Mouse (Mus musculus): ENCODE data around the gene Gm49601. TPM values are rescaled to one million over a fixed set of nuclear protein-coding genes. Genes with fewer than 3 reads are reported as not detected.

Gm49601 gene
- total and polyA plus RNA-seq, 2 experiments from 2014 or later = 3.4 to 14.2 TPM

- Histone ChIP-seq H3K27me3 (ENCODE audit: insufficient read depth, low read length) (no peaks in the 10 kb centered on the region), H3K4me3 (ENCODE audit: low read depth, low read length) (no peak overlapping the region), H3K4me1 (ENCODE audit: insufficient read depth, low read length) (peaks cover under 1% of the 10 kb centered on the region; the same call in 1 of the 2 replicates), H3K27ac (ENCODE audit: low read depth, low read length) (no peak overlapping the region), H3K9ac (replicated peaks; ENCODE audit: low read length, poor library complexity, severe bottlenecking) (no peak overlapping the region), H3K36me3 (ENCODE audit: insufficient read depth, low read length) (no peaks in the 10 kb centered on the region), H3K4me2 (ENCODE audit: low read depth, low read length, poor library complexity, severe bottlenecking) (no peak overlapping the region), H3K9me3 (ENCODE audit: low read length) (no peaks in the 10 kb centered on the region)
- TF ChIP-seq CTCF (IDR thresholded peaks at IDR 0.05) = no peak
- ATAC-seq (ENCODE audit: low FRiP score) = no peak
- WGBS = 60% methylated on average over 2 of the region's 2 CpGs
- no peak for DNase-seq (ENCODE audit: low spot score)
Measured at GRCm38 (mm10) chr16:18632816-18633215, 6.6 kb upstream of the Gm49601 start.

- Histone ChIP-seq H3K36me3 (ENCODE audit: insufficient read depth, low read length) (no peaks in the 10 kb centered on the region), H3K9ac (replicated peaks; ENCODE audit: low read length, poor library complexity, severe bottlenecking) (no peak overlapping the region), H3K27me3 (ENCODE audit: insufficient read depth, low read length) (no peaks in the 10 kb centered on the region), H3K4me2 (ENCODE audit: low read depth, low read length, poor library complexity, severe bottlenecking) (no peak overlapping the region), H3K9me3 (ENCODE audit: low read length) (no peaks in the 10 kb centered on the region), H3K27ac (ENCODE audit: low read depth, low read length) (no peak overlapping the region), H3K4me3 (ENCODE audit: low read depth, low read length) (no peak overlapping the region), H3K4me1 (ENCODE audit: insufficient read depth, low read length) (peaks cover 7% of the 10 kb centered on the region; the same call in 1 of the 2 replicates)
- WGBS = 52% methylated on average over 3 of the region's 3 CpGs
- ATAC-seq (ENCODE audit: low FRiP score) (no peak), DNase-seq (ENCODE audit: low spot score) (no peak)
- peak; percentile 61 for TF ChIP-seq CTCF (IDR thresholded peaks at IDR 0.05)
Measured at GRCm38 (mm10) chr16:18632059-18632458, 5.8 kb upstream of the Gm49601 start.

GRCm38 (mm10) chr16:18631141-18631540 is 4.9 kb upstream of the Gm49601 start:
- DNase-seq (ENCODE audit: low spot score) (no peak), ATAC-seq (ENCODE audit: low FRiP score) (no peak)
- Histone ChIP-seq H3K27ac (ENCODE audit: low read depth, low read length) (no peak overlapping the region), H3K27me3 (ENCODE audit: insufficient read depth, low read length) (no peaks in the 10 kb centered on the region), H3K9me3 (ENCODE audit: low read length) (no peaks in the 10 kb centered on the region), H3K36me3 (ENCODE audit: insufficient read depth, low read length) (no peaks in the 10 kb centered on the region), H3K4me2 (ENCODE audit: low read depth, low read length, poor library complexity, severe bottlenecking) (no peak overlapping the region), H3K9ac (replicated peaks; ENCODE audit: low read length, poor library complexity, severe bottlenecking) (no peak overlapping the region), H3K4me3 (ENCODE audit: low read depth, low read length) (no peak overlapping the region), H3K4me1 (ENCODE audit: insufficient read depth, low read length) (peaks cover 11% of the 10 kb centered on the region; the same call in 1 of the 2 replicates)
- no peak for TF ChIP-seq CTCF (IDR thresholded peaks at IDR 0.05)
- WGBS = 69% methylated on average over 7 of the region's 7 CpGs

- no peaks in the 10 kb centered on the region for H3K27me3 ChIP-seq (ENCODE audit: insufficient read depth, low read length)
- WGBS = 47% methylated on average over 5 of the region's 5 CpGs
- DNase-seq (ENCODE audit: low spot score) (no peak), ATAC-seq (ENCODE audit: low FRiP score) (peak; percentile 3)
- H3K36me3 ChIP-seq (ENCODE audit: insufficient read depth, low read length) = no peaks in the 10 kb centered on the region
- TF ChIP-seq CTCF (IDR thresholded peaks at IDR 0.05) = no peak
- H3K9ac ChIP-seq (replicated peaks; ENCODE audit: low read length, poor library complexity, severe bottlenecking) = peak overlapping the region; percentile 98
- H3K27ac ChIP-seq (ENCODE audit: low read depth, low read length) = peak overlapping the region; percentile 79
- peak overlapping the region; percentile 90 for H3K4me3 ChIP-seq (ENCODE audit: low read depth, low read length)
- H3K4me2 ChIP-seq (ENCODE audit: low read depth, low read length, poor library complexity, severe bottlenecking) = peak overlapping the region; percentile 92
- peaks cover 13% of the 10 kb centered on the region; the same call in 1 of the 2 replicates for H3K4me1 ChIP-seq (ENCODE audit: insufficient read depth, low read length)
- H3K9me3 ChIP-seq (ENCODE audit: low read length) = no peaks in the 10 kb centered on the region
Measured at GRCm38 (mm10) chr16:18630291-18630690, 4.1 kb upstream of the Gm49601 start.

GRCm38 (mm10) chr16:18629390-18630231 is 3.4 kb upstream of the Gm49601 start, which contains the start of gene Sept5:
Sept5 (minus strand) TSS chr16:18629954.
- Histone ChIP-seq H3K4me1 (ENCODE audit: insufficient read depth, low read length) (peaks cover 13% of the 10 kb centered on the region; the same call in 1 of the 2 replicates), H3K9ac (replicated peaks; ENCODE audit: low read length, poor library complexity, severe bottlenecking) (peak within 1 kb of the TSS; percentile 98), H3K27ac (ENCODE audit: low read depth, low read length) (peak within 1 kb of the TSS; percentile 79), H3K4me3 (ENCODE audit: low read depth, low read length) (peak within 1 kb of the TSS; percentile 90), H3K4me2 (ENCODE audit: low read depth, low read length, poor library complexity, severe bottlenecking) (peak within 1 kb of the TSS; percentile 92), H3K27me3 (ENCODE audit: insufficient read depth, low read length) (peaks cover 7% of the 10 kb centered on the region; the same call in 1 of the 2 replicates), H3K9me3 (ENCODE audit: low read length) (no peaks in the 10 kb centered on the region), H3K36me3 (ENCODE audit: insufficient read depth, low read length) (peaks cover 6% of the 10 kb centered on the region)
- peak; percentile 60 for DNase-seq (ENCODE audit: low spot score)
- no peak for TF ChIP-seq CTCF (IDR thresholded peaks at IDR 0.05)
- WGBS = under 1% methylated on average over 63 of the region's 93 CpGs
- ATAC-seq (ENCODE audit: low FRiP score) = peak; percentile 66

GRCm38 (mm10) chr16:18628948-18629340 is 2.7 kb upstream of the Gm49601 start:
- H3K36me3 ChIP-seq (ENCODE audit: insufficient read depth, low read length) = peaks cover 12% of the 10 kb centered on the region
- no peaks in the 10 kb centered on the region for H3K9me3 ChIP-seq (ENCODE audit: low read length)
- TF ChIP-seq CTCF (IDR thresholded peaks at IDR 0.05) = no peak
- ATAC-seq (ENCODE audit: low FRiP score) (no peak), DNase-seq (ENCODE audit: low spot score) (no peak)
- H3K27me3 ChIP-seq (ENCODE audit: insufficient read depth, low read length) = peaks cover 9% of the 10 kb centered on the region
- H3K27ac ChIP-seq (ENCODE audit: low read depth, low read length) = peak overlapping the region; percentile 79
- peak overlapping the region; percentile 92 for H3K4me2 ChIP-seq (ENCODE audit: low read depth, low read length, poor library complexity, severe bottlenecking)
- 13% methylated on average over 2 of the region's 2 CpGs for WGBS
- H3K4me3 ChIP-seq (ENCODE audit: low read depth, low read length) = peak overlapping the region; percentile 90
- H3K9ac ChIP-seq (replicated peaks; ENCODE audit: low read length, poor library complexity, severe bottlenecking) = peak overlapping the region; percentile 98
- peaks cover 13% of the 10 kb centered on the region; the same call in 1 of the 2 replicates for H3K4me1 ChIP-seq (ENCODE audit: insufficient read depth, low read length)
